Mouse (Mus musculus) cerebral cortex, adult 2 months (tissue): ENCODE measurements around the gene Lrp4.

ENCODE experiments used
- WGBS: fragments of 180-500 bp; shearing (Covaris S2); methylation state at CpG from one replicate; pipeline ENCODE4 v1.1.7; 2018; 5-methylcytosine and 5-hydroxymethylcytosine counted together

Lrp4 gene

GRCm38 (mm10) chr2:91457259-91457655 lies at the start of gene Lrp4:
TSS of gene Lrp4 (plus strand) at chr2:91457511.
- WGBS, result 5% methylated on average over 32 of the region's 36 CpGs

- 92% methylated on average over 2 of the region's 2 CpGs for WGBS
Measured at GRCm38 (mm10) chr2:91408031-91408430, 49.3 kb upstream of the Lrp4 start.

- WGBS, result 66% methylated on average over 2 of the region's 2 CpGs
Measured at GRCm38 (mm10) chr2:91411473-91411872, 45.8 kb upstream of the Lrp4 start.

- WGBS, result 70% methylated on average over 5 of the region's 5 CpGs
Measured at GRCm38 (mm10) chr2:91412361-91412760, 45.0 kb upstream of the Lrp4 start.

- WGBS, result 69% methylated on average over 1 of the region's 1 CpGs
Measured at GRCm38 (mm10) chr2:91413811-91414210, 43.5 kb upstream of the Lrp4 start.

- whole genome bisulfite sequencing, result 48% methylated on average over 5 of the region's 5 CpGs
Measured at GRCm38 (mm10) chr2:91421641-91422040, 35.7 kb upstream of the Lrp4 start.

GRCm38 (mm10) chr2:91424061-91424720 lies 33.1 kb upstream of the Lrp4 start:
- WGBS, result 85% methylated on average over 7 of the region's 7 CpGs

- WGBS, result 85% methylated on average over 1 of the region's 1 CpGs
Measured at GRCm38 (mm10) chr2:91426321-91426720, 31.0 kb upstream of the Lrp4 start.

GRCm38 (mm10) chr2:91429146-91429545 lies 28.2 kb upstream of the Lrp4 start:
- WGBS, result 84% methylated on average over 3 of the region's 3 CpGs

- 28% methylated on average over 9 of the region's 9 CpGs for WGBS
Measured at GRCm38 (mm10) chr2:91429915-91430599, 27.3 kb upstream of the Lrp4 start.

- 43% methylated on average over 6 of the region's 6 CpGs for WGBS
Measured at GRCm38 (mm10) chr2:91430600-91430919, 26.8 kb upstream of the Lrp4 start.

- 51% methylated on average over 8 of the region's 8 CpGs for WGBS
Measured at GRCm38 (mm10) chr2:91436713-91437112, 20.6 kb upstream of the Lrp4 start.

GRCm38 (mm10) chr2:91437116-91437815 lies 20.0 kb upstream of the Lrp4 start:
- WGBS, result 52% methylated on average over 5 of the region's 5 CpGs

- WGBS, result 83% methylated on average over 10 of the region's 10 CpGs
Measured at GRCm38 (mm10) chr2:91439271-91439670, 18.0 kb upstream of the Lrp4 start.

- 32% methylated on average over 1 of the region's 1 CpGs for WGBS
Measured at GRCm38 (mm10) chr2:91439876-91440275, 17.4 kb upstream of the Lrp4 start.

- WGBS, result 91% methylated on average over 5 of the region's 5 CpGs
Measured at GRCm38 (mm10) chr2:91440686-91441085, 16.6 kb upstream of the Lrp4 start.

- 71% methylated on average over 2 of the region's 2 CpGs for WGBS
Measured at GRCm38 (mm10) chr2:91441715-91442114, 15.6 kb upstream of the Lrp4 start.

GRCm38 (mm10) chr2:91442241-91442640 lies 15.1 kb upstream of the Lrp4 start:
- WGBS, result 28% methylated on average over 1 of the region's 1 CpGs

- under 1% methylated on average over 19 of the region's 19 CpGs for WGBS
Measured at GRCm38 (mm10) chr2:91444286-91444892, 12.9 kb upstream of the Lrp4 start, which contains the start of gene 1110051M20Rik. TSS of gene 1110051M20Rik (minus strand) at chr2:91444704.

GRCm38 (mm10) chr2:91449662-91450061 lies 7.6 kb upstream of the Lrp4 start:
- 80% methylated on average over 1 of the region's 1 CpGs for WGBS

- WGBS, result 76% methylated on average over 9 of the region's 9 CpGs
Measured at GRCm38 (mm10) chr2:91450316-91450715, 7.0 kb upstream of the Lrp4 start.

GRCm38 (mm10) chr2:91452658-91453057 lies 4.7 kb upstream of the Lrp4 start:
- WGBS, result 74% methylated on average over 8 of the region's 8 CpGs
